In the genomic region with DNA sequence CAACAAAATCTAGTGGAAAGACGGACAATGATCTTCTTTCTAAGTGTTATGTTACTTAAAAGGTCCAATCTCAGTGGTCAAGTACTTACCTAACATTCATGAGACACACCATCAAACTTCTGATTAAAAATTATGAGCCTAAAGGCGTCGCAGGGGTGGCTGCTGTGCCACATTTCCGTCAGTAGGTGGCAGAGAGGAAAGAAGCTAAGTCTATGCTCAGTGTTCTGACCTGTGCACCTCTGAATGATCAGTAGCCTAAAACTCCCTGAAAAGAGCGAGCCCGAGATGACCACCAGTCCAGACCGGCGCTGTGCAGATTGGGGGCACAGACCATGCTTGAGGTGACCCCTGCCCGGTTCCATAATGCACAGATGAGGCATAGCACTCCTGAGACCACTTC, we compare ENCODE assay signal across 10 mouse cellular contexts. TPM values are rescaled to one million over a fixed set of nuclear protein-coding genes. Genes with fewer than 3 reads are reported as not detected.
A peak's percentile ranks its signal among the peaks of the same experiment; 100 is the strongest.
DNase-seq lines count a peak whose midpoint lies in the region; ATAC-seq lines count a peak whose summit lies in the region.
"Had no signal": no experiment of that assay in that cellular context is flagged by ENCODE, and none has a peak within 500 bp of the region (broad histone marks: within the 10 kb centered on the region; RNA-seq: fewer than 3 reads in every experiment).

No protein-coding gene starts in this region.

- H3K9me3 ChIP-seq in embryonic facial prominence, embryonic 10.5 days, result no peaks in the 10 kb centered on the region
- H3K9me3 ChIP-seq: heart, embryonic 15.5 days; midbrain, embryonic 12.5 days had no signal

- DNase-seq in cerebellum, adult 11 months, result no peak
- DNase-seq in left cerebral cortex, postnatal 4 days, result peak; percentile 21
- DNase-seq in left cerebral cortex, adult 8-10 months (ENCODE audit: low spot score in 2 of 2), result no peak
- peak; percentile 12 for DNase-seq in T-cell, adult 2 months (ENCODE audit: low spot score)
- peak; percentile 40 for DNase-seq in embryonic facial prominence, embryonic 10.5 days (ENCODE audit: low spot score)
- peak; percentile 38 for DNase-seq in lung, postnatal 10 days
- DNase-seq in left cerebral cortex, adult 11 months (ENCODE audit: low spot score), result no peak

- no peaks in the 10 kb centered on the region for H3K36me3 ChIP-seq in embryonic facial prominence, embryonic 10.5 days (replicated peaks)
- H3K36me3 ChIP-seq: heart, embryonic 15.5 days; midbrain, embryonic 12.5 days had no signal

- no peaks in the 10 kb centered on the region for H3K4me1 ChIP-seq in embryonic facial prominence, embryonic 10.5 days
- H3K4me1 ChIP-seq: heart, embryonic 15.5 days; midbrain, embryonic 12.5 days had no signal

- H3K27ac ChIP-seq in embryonic facial prominence, embryonic 10.5 days (replicated peaks), result no peak overlapping the region
- H3K27ac ChIP-seq: heart, embryonic 15.5 days; midbrain, embryonic 12.5 days had no signal

- no peaks in the 10 kb centered on the region for H3K27me3 ChIP-seq in embryonic facial prominence, embryonic 10.5 days (replicated peaks; ENCODE audit: low read depth, poor library complexity, severe bottlenecking)
- H3K27me3 ChIP-seq: midbrain, embryonic 12.5 days had no signal

- H3K4me3 ChIP-seq in embryonic facial prominence, embryonic 10.5 days, result no peak overlapping the region
- H3K4me3 ChIP-seq: heart, embryonic 15.5 days; midbrain, embryonic 12.5 days had no signal

- peak; percentile 70 for ATAC-seq in cerebellum, adult (ENCODE audit: insufficient number of reproducible peaks, low FRiP score, low TSS enrichment)

- intact Hi-C loops in left cerebral cortex, postnatal 4 days (cut with DNase I), result no loop called here

- 34% methylated on average over 9 of the region's 9 CpGs for WGBS in embryonic facial prominence, embryonic 10.5 days

RNA-seq across cellular contexts. Expression of a gene that starts 25.0 kb away (rescaled TPM):
- 1 to 10 TPM in 1 of 2 experiments, under 1 TPM in 1; 0.62 to 1.1 TPM for total RNA-seq in left cerebral cortex, postnatal 4 days (2021)
- 10 to 100 TPM; 23.8 to 26.2 (median 24.8) TPM for total RNA-seq in left cerebral cortex, adult 8-10 months (2022)
- 0.09 TPM in 1 of 2 replicates, not detected in the other for polyA plus RNA-seq in embryonic facial prominence, embryonic 10.5 days (2016; fragmentation: Nextera tagmentation; extraction: Ambion mirVana)
- polyA plus RNA-seq: heart, embryonic 15.5 days had no signal

Comparison
In these comparisons a context has a peak if more than half of its experiments do, and no peak if none do; other contexts are left out.
1. DNase-seq: peak in left cerebral cortex, postnatal 4 days (single experiment), T-cell, adult 2 months (single experiment), embryonic facial prominence, embryonic 10.5 days (single experiment) and lung, postnatal 10 days (single experiment); none in cerebellum, adult 11 months (single experiment), left cerebral cortex, adult 8-10 months (0 of 2) and left cerebral cortex, adult 11 months (single experiment).
2. RNA of a gene that starts 25.0 kb away (total RNA-seq): 23.8 to 26.2 TPM in left cerebral cortex, adult 8-10 months; 0.62 to 1.1 TPM in left cerebral cortex, postnatal 4 days; every median in the first group is over 10 times any median in the second.